Mouse (Mus musculus) forebrain, postnatal 0 days (tissue): ENCODE results near the gene Lax1. TPM values are rescaled to one million over a fixed set of nuclear protein-coding genes. Genes with fewer than 3 reads are reported as not detected.
"Not testable (repeated sequence)": the region's sequence is repeated elsewhere in the genome, so short reads cannot be mapped to it uniquely, and the experiment has no call there.

Experiments used
- ATAC-seq: fragments of 200-750 bp; cut with Nextera tagmentation; 2 replicates; pipeline ENCODE4 v1.8.0; 2017; ENCODE audit warnings: mild to moderate bottlenecking, moderate library complexity
- DNase-seq: peaks from one replicate; pipeline ENCODE4 v3.0.0-alpha.2; 2015
- H3K27ac ChIP-seq: fragments of 300-500 bp; sonication (generic); 2 replicates; pipeline ENCODE4 v1.5.1; 2014; ENCODE audit warnings: low read depth, mild to moderate bottlenecking, antibody characterized with exemption, low read length, moderate library complexity, mixed read lengths
- H3K27me3 ChIP-seq: fragments of 300-500 bp; sonication (generic); 2 replicates; pipeline ENCODE4 v1.6.1; 2014; ENCODE audit warnings: mild to moderate bottlenecking, low read length, mixed read lengths; ENCODE audit not compliant: insufficient read depth
- H3K36me3 ChIP-seq: fragments of 300-500 bp; sonication (generic); 2 replicates; pipeline ENCODE4 v1.6.1; 2014; ENCODE audit warnings: mild to moderate bottlenecking, moderate library complexity; ENCODE audit not compliant: insufficient read depth
- H3K4me1 ChIP-seq: fragments of 300-500 bp; sonication (generic); 2 replicates; pipeline ENCODE4 v1.6.1; 2014; ENCODE audit warnings: antibody characterized with exemption; ENCODE audit not compliant: insufficient read depth
- H3K4me2 ChIP-seq: fragments of 300-500 bp; sonication (generic); 2 replicates; pipeline ENCODE4 v1.6.1; 2014; ENCODE audit warnings: low read depth, mild to moderate bottlenecking, moderate library complexity
- H3K4me3 ChIP-seq: fragments of 300-500 bp; sonication (generic); 2 replicates; pipeline ENCODE4 v1.5.1; 2014; ENCODE audit warnings: low read depth, low read length, mixed read lengths
- H3K9ac ChIP-seq: fragments of 300-500 bp; sonication (generic); 2 replicates; pipeline ENCODE4 v1.6.1; 2014; ENCODE audit warnings: mild to moderate bottlenecking
- H3K9me3 ChIP-seq: fragments of 300-500 bp; sonication (generic); 2 replicates; pipeline ENCODE4 v1.6.1; 2016; ENCODE audit warnings: low read length
- CTCF ChIP-seq: sonication (generic); IDR thresholded peaks from 2 replicates; pipeline ENCODE4 v1.5.1; 2016; ENCODE audit warnings: antibody characterized with exemption, control low read depth, low read depth
- WGBS: fragments of 180-500 bp; shearing (Covaris S2); extraction: QIAGEN DNeasy Blood & Tissue Kit; methylation state at CpG from one replicate; pipeline ENCODE4 v1.1.7; 2014; 5-methylcytosine and 5-hydroxymethylcytosine counted together
- polyA plus RNA-seq: library from polyadenylated mRNA; unstranded; fragments of >200 nt; fragmentation: Nextera tagmentation; extraction: Ambion mirVana; gene quantifications from 2 replicates; pipeline ENCODE4 v1.2.1, GENCODE M21; 2015
- total RNA-seq: library from RNA; depleted of rRNA; stranded (reverse); fragments of >200 nt; gene quantifications from 2 replicates; pipeline ENCODE4 v1.2.3, GENCODE M21; 2014

Lax1 gene
- total and polyA plus RNA-seq, 2 experiments from 2014 or later, result 0.10 to 0.14 TPM

- H3K27me3 ChIP-seq, result no peaks in the 10 kb centered on the region
Observed at GRCm38 (mm10) chr1:133709292-133709691, 19.4 kb upstream of the Lax1 start.

GRCm38 (mm10) chr1:133701824-133702223 is 11.9 kb upstream of the Lax1 start:
- H3K4me3 ChIP-seq, DNase-seq, H3K9me3 ChIP-seq, H3K4me2 ChIP-seq, H3K9ac ChIP-seq, H3K27ac ChIP-seq, H3K27me3 ChIP-seq, H3K4me1 ChIP-seq, ATAC-seq: not testable (repeated sequence)
- 8% methylated on average over 1 of the region's 2 CpGs for WGBS
- peak; percentile 47 for TF ChIP-seq CTCF
- H3K36me3 ChIP-seq, result peaks cover 10% of the 10 kb centered on the region

More at GRCm38 (mm10) chr1:133709292-133709691, 19.4 kb upstream of the Lax1 start:
- Histone ChIP-seq H3K9me3 (no peaks in the 10 kb centered on the region), H3K4me2 (no peak overlapping the region), H3K4me3 (no peak overlapping the region), H3K4me1 (no peaks in the 10 kb centered on the region; the same call in 1 of the 2 replicates), H3K36me3 (peaks cover 10% of the 10 kb centered on the region), H3K9ac (no peak overlapping the region), H3K27ac (no peak overlapping the region)
- WGBS, result 80% methylated on average over 3 of the region's 3 CpGs
- no peak for TF ChIP-seq CTCF
- ATAC-seq, result no peak
- DNase-seq, result no peak

GRCm38 (mm10) chr1:133697935-133698620 is 8.2 kb upstream of the Lax1 start:
- Histone ChIP-seq H3K9me3 (no peaks in the 10 kb centered on the region), H3K4me1 (no peaks in the 10 kb centered on the region), H3K36me3 (no peaks in the 10 kb centered on the region), H3K27me3 (no peaks in the 10 kb centered on the region), H3K27ac (no peak overlapping the region), H3K4me2 (no peak overlapping the region), H3K4me3 (no peak overlapping the region), H3K9ac (no peak overlapping the region)
- 93% methylated on average over 12 of the region's 12 CpGs for WGBS
- no peak for TF ChIP-seq CTCF
- ATAC-seq (no peak), DNase-seq (no peak)

GRCm38 (mm10) chr1:133695901-133696300 is 6.0 kb upstream of the Lax1 start:
- no peak overlapping the region for H3K9ac ChIP-seq
- no peak for TF ChIP-seq CTCF
- ATAC-seq, result no peak
- H3K27ac ChIP-seq, result no peak overlapping the region
- no peak overlapping the region for H3K4me2 ChIP-seq
- 13% methylated on average over 7 of the region's 7 CpGs for WGBS
- H3K4me1 ChIP-seq, result no peaks in the 10 kb centered on the region
- H3K9me3 ChIP-seq, result no peaks in the 10 kb centered on the region
- H3K36me3 ChIP-seq, result no peaks in the 10 kb centered on the region
- H3K27me3 ChIP-seq, result no peaks in the 10 kb centered on the region
- DNase-seq, result no peak
- no peak overlapping the region for H3K4me3 ChIP-seq

GRCm38 (mm10) chr1:133694876-133695275 is 5.0 kb upstream of the Lax1 start:
- no peak for TF ChIP-seq CTCF
- no peak for ATAC-seq
- no peak for DNase-seq
- no peak overlapping the region for H3K4me2 ChIP-seq
- H3K27ac ChIP-seq, result no peak overlapping the region
- WGBS, result 95% methylated on average over 1 of the region's 1 CpGs
- H3K4me3 ChIP-seq, result no peak overlapping the region
- no peaks in the 10 kb centered on the region for H3K36me3 ChIP-seq
- H3K27me3 ChIP-seq, result no peaks in the 10 kb centered on the region
- no peaks in the 10 kb centered on the region for H3K4me1 ChIP-seq
- no peaks in the 10 kb centered on the region for H3K9me3 ChIP-seq
- H3K9ac ChIP-seq, result no peak overlapping the region

GRCm38 (mm10) chr1:133694301-133694700 is 4.4 kb upstream of the Lax1 start:
- no peak overlapping the region for H3K9ac ChIP-seq
- no peaks in the 10 kb centered on the region for H3K4me1 ChIP-seq
- no peaks in the 10 kb centered on the region for H3K9me3 ChIP-seq
- TF ChIP-seq CTCF, result no peak
- no peaks in the 10 kb centered on the region for H3K27me3 ChIP-seq
- H3K36me3 ChIP-seq, result no peaks in the 10 kb centered on the region
- no peak for DNase-seq
- H3K27ac ChIP-seq, result no peak overlapping the region
- no peak overlapping the region for H3K4me3 ChIP-seq
- 10% methylated on average over 1 of the region's 1 CpGs for WGBS
- H3K4me2 ChIP-seq, result no peak overlapping the region
- ATAC-seq, result no peak

- no peak overlapping the region for H3K4me2 ChIP-seq
- H3K27me3 ChIP-seq, result no peaks in the 10 kb centered on the region
- no peaks in the 10 kb centered on the region for H3K36me3 ChIP-seq
- H3K9me3 ChIP-seq, result no peaks in the 10 kb centered on the region
- TF ChIP-seq CTCF, result no peak
- H3K4me1 ChIP-seq, result no peaks in the 10 kb centered on the region
- H3K27ac ChIP-seq, result no peak overlapping the region
- ATAC-seq (no peak), DNase-seq (no peak)
- WGBS, result 71% methylated on average over 11 of the region's 11 CpGs
- no peak overlapping the region for H3K9ac ChIP-seq
- no peak overlapping the region for H3K4me3 ChIP-seq
Observed at GRCm38 (mm10) chr1:133693536-133694114, 3.7 kb upstream of the Lax1 start.
